Mouse (Mus musculus): ENCODE measurements around the gene Epb41l3.

DNA sequence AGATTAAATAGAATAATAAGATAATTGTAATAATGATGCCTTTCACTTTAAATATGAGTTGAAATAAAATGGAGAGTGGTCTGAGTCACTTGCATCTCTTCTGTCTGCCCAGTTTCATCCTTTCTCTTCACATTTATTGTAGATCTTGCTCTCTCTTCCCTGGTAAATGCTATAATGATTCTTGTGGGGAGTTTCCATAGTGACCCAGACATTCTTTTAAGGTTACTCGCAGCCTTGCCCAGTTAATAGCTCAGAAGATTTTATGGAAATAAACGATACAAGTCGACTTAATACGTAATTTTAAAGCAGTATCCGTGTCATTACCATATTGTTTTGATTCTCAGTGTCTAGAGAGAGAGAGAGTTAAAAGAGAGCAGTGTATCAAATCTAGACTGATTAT is 154.0 kb downstream of the Epb41l3 start:
- TF ChIP-seq POLR2A (IDR thresholded peaks at IDR 0.05; ENCODE audit: low read depth, low read length) (no peak), CTCF (IDR thresholded peaks at IDR 0.05; ENCODE audit: borderline replicate concordance, insufficient read depth, low read length) (no peak)

Measured in embryonic fibroblast, embryonic 13.5 days (primary cell).